ENCODE assay signal across 23 mouse cellular contexts in genomic region chr7:141788677-141789452, GRCm38 (mm10). TPM values are rescaled to one million over a fixed set of nuclear protein-coding genes. Genes with fewer than 3 reads are reported as not detected.
"Had no signal": no experiment of that assay in that cellular context is flagged by ENCODE, and none has a peak within 500 bp of the region (broad histone marks: within the 10 kb centered on the region; RNA-seq: fewer than 3 reads in every experiment).

Gene Muc5ac, plus strand, starts transcription at chr7:141788972.

- H3K36me3 ChIP-seq: intestine, embryonic 15.5 days; kidney, embryonic 15.5 days; limb, embryonic 12.5 days; limb, embryonic 15.5 days; midbrain, embryonic 10.5 days; midbrain, embryonic 13.5 days; neural tube, embryonic 13.5 days had no signal

- H3K4me1 ChIP-seq: intestine, embryonic 15.5 days; kidney, embryonic 15.5 days; limb, embryonic 12.5 days; limb, embryonic 15.5 days; megakaryocyte, embryonic 14.5 days; midbrain, embryonic 10.5 days; midbrain, embryonic 13.5 days; neural tube, embryonic 13.5 days had no signal

- H3K9ac ChIP-seq: intestine, embryonic 15.5 days; kidney, embryonic 15.5 days; limb, embryonic 12.5 days; limb, embryonic 15.5 days; liver, embryonic 14.5 days; liver, postnatal 0 days; midbrain, embryonic 13.5 days; neural tube, embryonic 13.5 days had no signal

- H3K4me3 ChIP-seq: intestine, embryonic 15.5 days; kidney, embryonic 15.5 days; left cerebral cortex, adult 2 months; limb, embryonic 12.5 days; limb, embryonic 15.5 days; megakaryocyte, embryonic 14.5 days; midbrain, embryonic 10.5 days; midbrain, embryonic 13.5 days; myocyte; neural tube, embryonic 13.5 days had no signal

- DNase-seq: kidney, adult 11 months; kidney, adult 8-10 months; kidney, postnatal 10 days; kidney, postnatal 36 days; layer of hippocampus, postnatal 36 days; left cerebral cortex, postnatal 4 days; liver, postnatal 0 days; thymus, adult 18-20 months; thymus, postnatal 36 days had no signal

- H3K4me2 ChIP-seq: intestine, embryonic 15.5 days; kidney, embryonic 15.5 days; limb, embryonic 12.5 days; limb, embryonic 15.5 days; liver, embryonic 11.5 days; midbrain, embryonic 13.5 days; neural tube, embryonic 13.5 days had no signal

- H3K27ac ChIP-seq: intestine, embryonic 15.5 days; kidney, embryonic 15.5 days; left cerebral cortex, adult 2 months; limb, embryonic 12.5 days; limb, embryonic 15.5 days; liver, embryonic 14.5 days; midbrain, embryonic 10.5 days; midbrain, embryonic 13.5 days; neural tube, embryonic 13.5 days had no signal

- ATAC-seq: intestine, embryonic 15.5 days; liver, postnatal 0 days; midbrain, embryonic 13.5 days; midbrain, embryonic 16.5 days had no signal

- H3K9me3 ChIP-seq: intestine, embryonic 15.5 days; kidney, embryonic 15.5 days; limb, embryonic 12.5 days; limb, embryonic 15.5 days; megakaryocyte, embryonic 14.5 days; midbrain, embryonic 10.5 days; midbrain, embryonic 13.5 days; neural tube, embryonic 13.5 days had no signal

- H3K27me3 ChIP-seq: intestine, embryonic 15.5 days; midbrain, embryonic 13.5 days; neural tube, embryonic 13.5 days had no signal

RNA-seq across cellular contexts. Expression of gene Muc5ac, which starts in this region (rescaled TPM):
- polyA plus RNA-seq: intestine, embryonic 15.5 days; kidney, embryonic 15.5 days; limb, embryonic 12.5 days; limb, embryonic 15.5 days; liver, embryonic 11.5 days; liver, embryonic 14.5 days; liver, postnatal 0 days; midbrain, embryonic 10.5 days; midbrain, embryonic 13.5 days; midbrain, embryonic 16.5 days; myocyte; neural tube, embryonic 13.5 days; urinary bladder, adult 2 months had no signal
